Mouse (Mus musculus): ENCODE results near the gene Sh3bp5.

GRCm38 (mm10) chr14:31383470-31384050, 52.3 kb downstream of the Sh3bp5 start:
- TF ChIP-seq HCFC1 (IDR thresholded peaks at IDR 0.05; ENCODE audit: borderline replicate concordance, insufficient read depth, low read length) (no peak), CHD2 (IDR thresholded peaks at IDR 0.05; ENCODE audit: low read depth, low read length) (no peak), ZNF384 (IDR thresholded peaks at IDR 0.05; ENCODE audit: low read depth, low read length) (no peak), ZC3H11A (IDR thresholded peaks at IDR 0.05; ENCODE audit: borderline replicate concordance, low read depth, low read length) (no peak)

Data from ES-E14 (cell line).